Mouse (Mus musculus): ENCODE measurements around the gene Supt4a.

DNA sequence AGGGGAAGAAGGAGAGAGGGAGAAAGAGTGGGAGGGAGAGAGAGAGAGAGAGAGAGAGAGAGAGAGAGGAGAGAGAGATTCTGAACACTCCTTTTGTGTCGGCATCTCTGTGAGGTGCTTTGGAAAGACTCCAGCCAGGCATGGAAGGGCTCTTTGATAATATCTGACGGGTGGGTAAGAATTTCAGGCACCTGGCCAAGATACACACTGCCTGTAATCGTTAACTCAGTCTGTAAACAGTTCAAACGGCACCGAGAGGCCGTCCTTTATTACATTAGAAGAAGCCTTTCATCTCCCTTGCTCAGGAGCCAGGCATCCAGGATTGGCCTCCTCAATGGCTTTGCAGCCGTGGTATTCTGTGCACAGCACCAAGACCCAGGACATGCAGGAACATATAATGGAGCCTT lies 47.9 kb upstream of the Supt4a start:
- TF ChIP-seq CTCF (IDR thresholded peaks at IDR 0.05; ENCODE audit: borderline replicate concordance, insufficient read depth, low read length) (no peak), POLR2A (IDR thresholded peaks at IDR 0.05; ENCODE audit: low read depth, low read length) (no peak)
